Mouse (Mus musculus) limb, embryonic 12.5 days (tissue): Measurements from ENCODE around the gene Tnfrsf11a. TPM values are rescaled to one million over a fixed set of nuclear protein-coding genes. Genes with fewer than 3 reads are reported as not detected.

ENCODE experiments used
- ATAC-seq: fragments of 200-750 bp; cut with Nextera tagmentation; 2 replicates; pipeline ENCODE4 v1.8.0; 2017; ENCODE audit warnings: low read depth, moderate TSS enrichment; ENCODE audit not compliant: insufficient number of reproducible peaks, insufficient read depth, low FRiP score, low TSS enrichment
- H3K27ac ChIP-seq: fragments of 300-500 bp; sonication (generic); 2 replicates; pipeline ENCODE4 v1.5.1; 2016; ENCODE audit warnings: mild to moderate bottlenecking, moderate library complexity
- H3K27me3 ChIP-seq: fragments of 300-500 bp; sonication (generic); 2 replicates; pipeline ENCODE4 v1.6.1; 2016; ENCODE audit warnings: mild to moderate bottlenecking, moderate library complexity
- H3K36me3 ChIP-seq: fragments of 300-500 bp; sonication (generic); 2 replicates; pipeline ENCODE4 v1.6.1; 2016; ENCODE audit warnings: mild to moderate bottlenecking, moderate library complexity
- H3K4me1 ChIP-seq: fragments of 300-500 bp; sonication (generic); replicated peaks from 2 replicates; pipeline ENCODE4 v1.6.1; 2016
- H3K4me2 ChIP-seq: fragments of 300-500 bp; sonication (generic); 2 replicates; pipeline ENCODE4 v1.6.1; 2016; ENCODE audit warnings: mild to moderate bottlenecking, moderate library complexity
- H3K4me3 ChIP-seq: fragments of 300-500 bp; sonication (generic); replicated peaks from 2 replicates; pipeline ENCODE4 v1.5.1; 2016; ENCODE audit warnings: mild to moderate bottlenecking
- H3K9ac ChIP-seq: fragments of 300-500 bp; sonication (generic); replicated peaks from 2 replicates; pipeline ENCODE4 v1.6.1; 2016; ENCODE audit warnings: mild to moderate bottlenecking, moderate library complexity
- H3K9me3 ChIP-seq: fragments of 300-500 bp; sonication (generic); 2 replicates; pipeline ENCODE4 v1.6.1; 2016; ENCODE audit warnings: mild to moderate bottlenecking, moderate library complexity
- WGBS: fragments of 180-500 bp; shearing (Covaris S2); methylation state at CpG from one replicate; pipeline ENCODE4 v1.1.7; 2016; 5-methylcytosine and 5-hydroxymethylcytosine counted together
- polyA plus RNA-seq: library from polyadenylated mRNA; unstranded; fragments of >200 nt; fragmentation: Nextera tagmentation; extraction: Ambion mirVana; gene quantifications from 2 replicates; pipeline ENCODE4 v1.2.1, GENCODE M21; 2016

The Tnfrsf11a gene
- polyA plus RNA-seq, result 0.44 and 0.84 TPM in 2 replicates

GRCm38 (mm10) chr1:105780457-105781364 is at the start of gene Tnfrsf11a:
Gene Tnfrsf11a, plus strand, starts transcription at chr1:105780718.
- Histone ChIP-seq H3K36me3 (no peaks in the 10 kb centered on the region), H3K27me3 (peaks cover 56% of the 10 kb centered on the region), H3K4me1 (peaks cover 12% of the 10 kb centered on the region; the same call in 1 of the 2 replicates), H3K9ac (peak within 1 kb of the TSS; percentile 53), H3K4me2 (peak within 1 kb of the TSS; percentile 94), H3K9me3 (no peaks in the 10 kb centered on the region), H3K4me3 (peak within 1 kb of the TSS; percentile 58), H3K27ac (no peak within 1 kb of the TSS)
- WGBS, result 3% methylated on average over 67 of the region's 77 CpGs
- ATAC-seq, result peak; percentile 60; the same call in 1 of the 2 replicates

GRCm38 (mm10) chr1:105735318-105735717 is 45.2 kb upstream of the Tnfrsf11a start:
- Histone ChIP-seq H3K4me1 (no peaks in the 10 kb centered on the region), H3K9me3 (no peaks in the 10 kb centered on the region), H3K27me3 (no peaks in the 10 kb centered on the region), H3K27ac (no peak overlapping the region), H3K4me3 (no peak overlapping the region), H3K4me2 (no peak overlapping the region), H3K9ac (no peak overlapping the region), H3K36me3 (peaks cover 26% of the 10 kb centered on the region)
- 66% methylated on average over 3 of the region's 3 CpGs for WGBS
- no peak for ATAC-seq

- no peak overlapping the region for H3K27ac ChIP-seq
- no peak overlapping the region for H3K4me3 ChIP-seq
- WGBS, result 78% methylated on average over 6 of the region's 6 CpGs
- no peaks in the 10 kb centered on the region for H3K4me1 ChIP-seq
- no peak for ATAC-seq
- H3K4me2 ChIP-seq, result no peak overlapping the region
- no peak overlapping the region for H3K9ac ChIP-seq
- H3K9me3 ChIP-seq, result no peaks in the 10 kb centered on the region
- H3K36me3 ChIP-seq, result peaks cover 43% of the 10 kb centered on the region
- no peaks in the 10 kb centered on the region for H3K27me3 ChIP-seq
Measured at GRCm38 (mm10) chr1:105738334-105738733, 42.2 kb upstream of the Tnfrsf11a start.

- Histone ChIP-seq H3K4me2 (no peak overlapping the region), H3K9me3 (no peaks in the 10 kb centered on the region), H3K36me3 (peaks cover 52% of the 10 kb centered on the region), H3K27ac (no peak overlapping the region), H3K27me3 (no peaks in the 10 kb centered on the region), H3K4me3 (no peak overlapping the region), H3K9ac (no peak overlapping the region), H3K4me1 (no peaks in the 10 kb centered on the region)
- ATAC-seq, result no peak
Measured at GRCm38 (mm10) chr1:105739493-105739892, 41.0 kb upstream of the Tnfrsf11a start.

DNA sequence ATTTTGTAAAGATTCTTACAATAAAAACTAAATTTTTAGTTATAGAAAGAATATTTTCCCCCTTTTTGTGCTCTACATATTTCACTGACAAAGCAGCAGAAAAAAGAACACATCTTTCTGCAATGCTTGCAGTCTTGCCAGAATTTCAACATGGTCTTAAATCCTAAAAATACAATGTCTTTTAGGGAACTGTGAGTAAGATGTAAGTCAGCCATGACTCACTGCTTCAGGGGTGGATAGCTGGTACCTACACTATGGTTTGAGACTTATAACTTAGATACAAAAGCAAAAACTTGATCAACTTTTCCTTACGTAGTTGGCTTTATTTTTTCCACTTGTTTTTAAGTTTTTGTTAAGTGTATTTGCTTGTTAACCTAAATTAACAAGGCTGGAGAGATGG is 38.0 kb upstream of the Tnfrsf11a start:
- 88% methylated on average over 1 of the region's 1 CpGs for WGBS
- no peak overlapping the region for H3K4me2 ChIP-seq
- peaks cover 61% of the 10 kb centered on the region for H3K36me3 ChIP-seq
- no peak for ATAC-seq
- no peaks in the 10 kb centered on the region for H3K4me1 ChIP-seq
- no peak overlapping the region for H3K9ac ChIP-seq
- no peak overlapping the region for H3K4me3 ChIP-seq
- no peak overlapping the region for H3K27ac ChIP-seq
- H3K9me3 ChIP-seq, result no peaks in the 10 kb centered on the region
- H3K27me3 ChIP-seq, result no peaks in the 10 kb centered on the region

DNA sequence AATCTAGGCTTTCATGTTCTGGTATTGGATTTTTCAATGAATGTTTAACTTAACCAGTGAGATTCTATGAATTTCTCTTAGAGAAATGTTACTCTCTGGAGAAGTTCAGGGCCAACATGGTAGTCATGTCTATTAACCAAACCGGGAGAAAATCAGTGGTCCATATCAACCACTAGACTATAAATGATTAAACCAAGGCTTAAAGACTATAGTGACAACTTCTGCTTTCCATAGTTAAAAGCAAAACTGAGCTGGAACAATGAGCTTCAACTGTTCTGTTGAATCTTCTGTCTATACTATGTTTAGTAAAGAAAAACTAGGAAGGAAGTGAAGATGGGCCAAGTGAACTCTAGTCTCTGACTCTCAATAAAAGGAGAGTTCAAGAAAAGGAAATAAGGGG is 34.1 kb upstream of the Tnfrsf11a start:
- Histone ChIP-seq H3K4me2 (no peak overlapping the region), H3K9me3 (no peaks in the 10 kb centered on the region), H3K27ac (no peak overlapping the region), H3K27me3 (no peaks in the 10 kb centered on the region), H3K4me3 (no peak overlapping the region), H3K36me3 (peaks cover 58% of the 10 kb centered on the region), H3K9ac (no peak overlapping the region), H3K4me1 (no peaks in the 10 kb centered on the region)
- 93% methylated on average over 1 of the region's 1 CpGs for WGBS
- ATAC-seq, result no peak

- no peak for ATAC-seq
- Histone ChIP-seq H3K4me2 (no peak overlapping the region), H3K4me1 (no peaks in the 10 kb centered on the region), H3K9ac (no peak overlapping the region), H3K4me3 (no peak overlapping the region), H3K27ac (no peak overlapping the region), H3K27me3 (no peaks in the 10 kb centered on the region), H3K36me3 (peaks cover 52% of the 10 kb centered on the region), H3K9me3 (no peaks in the 10 kb centered on the region)
- 91% methylated on average over 5 of the region's 5 CpGs for WGBS
Measured at GRCm38 (mm10) chr1:105746858-105747596, 33.5 kb upstream of the Tnfrsf11a start.

DNA sequence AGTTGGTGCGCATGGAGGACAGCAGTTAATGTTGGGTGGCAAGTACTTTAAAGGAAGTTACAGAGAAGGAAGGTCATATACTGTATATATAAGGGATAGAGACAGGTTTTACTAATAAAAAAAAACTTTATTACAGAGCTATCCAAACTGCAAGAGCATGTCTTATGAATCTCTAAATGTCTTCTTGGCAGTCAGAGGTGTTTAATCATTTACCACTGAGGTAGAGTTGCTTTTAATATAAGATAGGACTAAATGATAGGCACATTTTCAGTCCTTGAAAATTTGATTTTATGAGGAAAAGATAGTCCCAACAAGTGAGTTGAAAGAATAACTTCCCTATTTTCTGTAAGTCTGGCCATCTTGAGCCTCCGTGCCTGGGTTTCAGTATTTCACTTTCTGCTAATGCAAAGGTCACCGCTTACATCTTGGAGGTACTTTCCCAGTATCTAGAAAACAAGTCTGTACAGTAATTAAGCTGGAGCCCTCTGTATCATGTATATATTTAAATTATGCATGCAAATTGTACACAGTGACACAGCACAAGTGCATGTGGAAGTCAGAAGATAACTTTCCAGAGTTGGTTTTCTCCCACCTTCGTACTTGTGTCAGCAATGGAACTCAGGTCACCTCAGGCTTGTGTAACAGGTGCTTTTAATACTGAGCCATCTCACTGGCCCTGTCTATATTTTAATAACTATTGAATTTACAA is 32.3 kb upstream of the Tnfrsf11a start:
- no peak for ATAC-seq
- Histone ChIP-seq H3K27me3 (no peaks in the 10 kb centered on the region), H3K4me1 (no peaks in the 10 kb centered on the region), H3K36me3 (peaks cover 44% of the 10 kb centered on the region), H3K4me2 (no peak overlapping the region), H3K9me3 (no peaks in the 10 kb centered on the region), H3K9ac (no peak overlapping the region), H3K27ac (no peak overlapping the region), H3K4me3 (no peak overlapping the region)
- WGBS, result 93% methylated on average over 4 of the region's 4 CpGs

DNA sequence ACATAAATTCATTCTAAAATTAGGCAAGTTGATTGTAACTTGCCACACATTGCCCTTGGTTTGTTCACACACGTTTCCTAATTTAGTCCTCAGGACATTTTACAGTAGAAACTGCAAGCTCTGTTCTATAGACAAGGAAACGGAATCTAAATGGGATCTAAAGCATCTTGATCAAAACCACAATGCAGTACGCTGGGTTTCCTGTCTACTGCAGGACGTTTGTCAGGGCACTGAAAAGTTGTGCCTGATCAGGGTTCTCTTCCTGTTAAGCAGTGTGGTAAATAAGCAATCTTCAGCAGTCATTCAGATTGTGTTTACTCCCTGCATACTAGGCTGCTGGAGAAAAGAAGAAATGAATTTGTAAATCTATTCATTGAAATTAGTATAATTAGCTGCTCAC is 28.3 kb upstream of the Tnfrsf11a start:
- 78% methylated on average over 4 of the region's 4 CpGs for WGBS
- H3K9ac ChIP-seq, result no peak overlapping the region
- H3K27ac ChIP-seq, result no peak overlapping the region
- no peaks in the 10 kb centered on the region for H3K27me3 ChIP-seq
- no peak overlapping the region for H3K4me2 ChIP-seq
- no peak overlapping the region for H3K4me3 ChIP-seq
- no peaks in the 10 kb centered on the region for H3K9me3 ChIP-seq
- peaks cover 20% of the 10 kb centered on the region; the same call in 1 of the 2 replicates for H3K36me3 ChIP-seq
- no peak for ATAC-seq
- no peaks in the 10 kb centered on the region for H3K4me1 ChIP-seq

- ATAC-seq, result no peak
- Histone ChIP-seq H3K27ac (no peak overlapping the region), H3K36me3 (peaks cover 19% of the 10 kb centered on the region; the same call in 1 of the 2 replicates), H3K4me3 (no peak overlapping the region), H3K9me3 (no peaks in the 10 kb centered on the region), H3K4me1 (no peaks in the 10 kb centered on the region), H3K9ac (no peak overlapping the region), H3K27me3 (no peaks in the 10 kb centered on the region), H3K4me2 (no peak overlapping the region)
- 100% methylated on average over 1 of the region's 1 CpGs for WGBS
Measured at GRCm38 (mm10) chr1:105752944-105753343, 27.6 kb upstream of the Tnfrsf11a start.

DNA sequence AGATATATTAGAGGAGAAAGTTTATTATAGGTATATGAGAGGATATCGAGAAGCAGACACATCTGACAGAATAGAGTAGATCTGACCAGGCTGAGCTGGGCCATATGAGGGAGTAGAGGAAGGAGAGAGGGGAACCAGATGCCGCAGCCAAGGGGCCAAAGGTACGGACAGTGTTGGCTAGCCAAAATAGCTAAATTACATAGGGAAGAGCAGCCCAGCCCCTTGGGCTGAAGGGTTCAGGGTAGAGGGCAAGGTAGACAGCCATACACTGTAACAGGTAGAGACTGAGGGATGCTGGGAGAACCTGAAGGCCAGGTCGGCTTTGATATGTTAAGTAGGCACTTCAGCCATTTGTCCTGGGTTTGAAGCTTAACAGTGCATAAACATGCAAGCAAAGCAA is 21.7 kb upstream of the Tnfrsf11a start:
- H3K27ac ChIP-seq, result no peak overlapping the region
- H3K9me3 ChIP-seq, result peaks cover 12% of the 10 kb centered on the region; the same call in 1 of the 2 replicates
- H3K4me3 ChIP-seq, result no peak overlapping the region
- 0 out of 2 replicates have a peak, but pooled peaks cover 3% of the 10 kb centered on the region for H3K36me3 ChIP-seq
- no peak overlapping the region for H3K9ac ChIP-seq
- H3K4me2 ChIP-seq, result no peak overlapping the region
- H3K27me3 ChIP-seq, result no peaks in the 10 kb centered on the region
- no peak for ATAC-seq
- H3K4me1 ChIP-seq, result no peaks in the 10 kb centered on the region
- WGBS, result 86% methylated on average over 4 of the region's 4 CpGs
